Mouse (Mus musculus) frontal cortex, postnatal 14 days (tissue): Measurements from ENCODE around the gene Etv1.

Source experiments
- DNase-seq, 2 experiments: peaks; one replicate each; pipeline ENCODE4 v3.0.0; 2022; ENCODE audit warnings: low spot score in 2 of 2

The Etv1 gene

GRCm38 (mm10) chr12:38779186-38779777 lies at the start of gene Etv1:
Etv1 (plus strand) TSS chr12:38779380.
- DNase-seq, result peak in 1 of 2 experiments; percentile 8

GRCm38 (mm10) chr12:38729661-38730060 lies 49.5 kb upstream of the Etv1 start:
- DNase-seq, result no peak

- DNase-seq, result no peak
Measured at GRCm38 (mm10) chr12:38730791-38731190, 48.4 kb upstream of the Etv1 start.

- DNase-seq, result no peak
Measured at GRCm38 (mm10) chr12:38759322-38759721, 19.9 kb upstream of the Etv1 start.

GRCm38 (mm10) chr12:38777316-38777715 lies 1.9 kb upstream of the Etv1 start:
- DNase-seq, result no peak

GRCm38 (mm10) chr12:38777957-38778298 lies 1.3 kb upstream of the Etv1 start:
- DNase-seq, result no peak

- peak; percentile 75 to 77 for DNase-seq
Measured at GRCm38 (mm10) chr12:38778299-38779075, 693 bp upstream of the Etv1 start.

GRCm38 (mm10) chr12:38780006-38780954 lies 1.1 kb downstream of the Etv1 start:
- peak; percentile 53 to 64 for DNase-seq

- DNase-seq, result no peak
Measured at GRCm38 (mm10) chr12:38780955-38781304, 1.8 kb downstream of the Etv1 start.

GRCm38 (mm10) chr12:38781686-38782085 lies 2.5 kb downstream of the Etv1 start:
- no peak for DNase-seq

- no peak for DNase-seq
Measured at GRCm38 (mm10) chr12:38783291-38783690, 4.1 kb downstream of the Etv1 start.

- no peak for DNase-seq
Measured at GRCm38 (mm10) chr12:38784221-38784620, 5.0 kb downstream of the Etv1 start.

- no peak for DNase-seq
Measured at GRCm38 (mm10) chr12:38786571-38786970, 7.4 kb downstream of the Etv1 start.

- no peak for DNase-seq
Measured at GRCm38 (mm10) chr12:38787704-38788103, 8.5 kb downstream of the Etv1 start.

GRCm38 (mm10) chr12:38788621-38789020 lies 9.4 kb downstream of the Etv1 start:
- DNase-seq, result peak in 1 of 2 experiments; percentile 21

- peak in 1 of 2 experiments; percentile 16 for DNase-seq
Measured at GRCm38 (mm10) chr12:38789789-38790355, 10.7 kb downstream of the Etv1 start.

GRCm38 (mm10) chr12:38793076-38793475 lies 13.9 kb downstream of the Etv1 start:
- no peak for DNase-seq

- no peak for DNase-seq
Measured at GRCm38 (mm10) chr12:38793697-38794096, 14.5 kb downstream of the Etv1 start.

- no peak for DNase-seq
Measured at GRCm38 (mm10) chr12:38807031-38807430, 27.9 kb downstream of the Etv1 start.

GRCm38 (mm10) chr12:38812392-38812791 lies 33.2 kb downstream of the Etv1 start:
- no peak for DNase-seq

- DNase-seq, result no peak
Measured at GRCm38 (mm10) chr12:38814010-38814786, 35.0 kb downstream of the Etv1 start.
